Mouse (Mus musculus) thymus, adult 2 months (tissue): ENCODE results near the gene Acat2. TPM values are rescaled to one million over a fixed set of nuclear protein-coding genes. Genes with fewer than 3 reads are reported as not detected.
"Not testable (repeated sequence)": the region's sequence is repeated elsewhere in the genome, so short reads cannot be mapped to it uniquely, and the experiment has no call there.

Experiments
- DNase-seq: peaks from one replicate; pipeline ENCODE4 v3.0.0; 2021
- H3K27ac ChIP-seq: fragments of 200-500 bp; 2 replicates; pipeline ENCODE4 v1.5.1; 2012; ENCODE audit warnings: low read length, control low read depth; ENCODE audit not compliant: control insufficient read depth, insufficient read depth
- H3K27me3 ChIP-seq: fragments of 200-500 bp; 2 replicates; pipeline ENCODE4 v1.6.1; 2012; ENCODE audit warnings: mild to moderate bottlenecking, low read length, moderate library complexity, mixed read lengths; ENCODE audit not compliant: control insufficient read depth, insufficient read depth
- H3K36me3 ChIP-seq: fragments of 200-500 bp; 2 replicates; pipeline ENCODE4 v1.6.1; 2012; ENCODE audit warnings: mild to moderate bottlenecking, low read length, moderate library complexity; ENCODE audit not compliant: control insufficient read depth, insufficient read depth
- H3K4me1 ChIP-seq: fragments of 200-500 bp; replicated peaks from 2 replicates; pipeline ENCODE4 v1.6.1; 2012; ENCODE audit warnings: low read length; ENCODE audit not compliant: control insufficient read depth, insufficient read depth
- H3K4me3 ChIP-seq: fragments of 200-500 bp; 2 replicates; pipeline ENCODE4 v1.5.1; 2012; ENCODE audit warnings: mild to moderate bottlenecking, low read length, control low read depth, moderate library complexity; ENCODE audit not compliant: control insufficient read depth, insufficient read depth
- CTCF ChIP-seq: fragments of 200-500 bp; IDR thresholded peaks from 2 replicates; pipeline ENCODE4 v1.5.1; 2012; ENCODE audit warnings: mild to moderate bottlenecking, control low read depth, low read length, moderate library complexity, borderline replicate concordance; ENCODE audit not compliant: control insufficient read depth, poor library complexity, insufficient read depth; ENCODE audit errors: extremely low read depth
- POLR2A ChIP-seq: fragments of 200-500 bp; IDR thresholded peaks from 2 replicates; pipeline ENCODE4 v1.6.1; 2012; ENCODE audit warnings: mild to moderate bottlenecking, low read length, control low read depth, moderate library complexity; ENCODE audit not compliant: control insufficient read depth, poor library complexity, insufficient read depth; ENCODE audit errors: extremely low read depth
- WGBS: fragments of 180-500 bp; shearing (Covaris S2); methylation state at CpG from one replicate; pipeline ENCODE4 v1.1.7; 2018; 5-methylcytosine and 5-hydroxymethylcytosine counted together
- polyA plus RNA-seq: library from polyadenylated mRNA; depleted of rRNA; stranded (reverse); fragments of >200 nt; gene quantifications from 2 replicates; pipeline ENCODE4 v1.2.3, GENCODE M21; 2012

Acat2 gene
- polyA plus RNA-seq, 1 experiment = 13.1 TPM

DNA sequence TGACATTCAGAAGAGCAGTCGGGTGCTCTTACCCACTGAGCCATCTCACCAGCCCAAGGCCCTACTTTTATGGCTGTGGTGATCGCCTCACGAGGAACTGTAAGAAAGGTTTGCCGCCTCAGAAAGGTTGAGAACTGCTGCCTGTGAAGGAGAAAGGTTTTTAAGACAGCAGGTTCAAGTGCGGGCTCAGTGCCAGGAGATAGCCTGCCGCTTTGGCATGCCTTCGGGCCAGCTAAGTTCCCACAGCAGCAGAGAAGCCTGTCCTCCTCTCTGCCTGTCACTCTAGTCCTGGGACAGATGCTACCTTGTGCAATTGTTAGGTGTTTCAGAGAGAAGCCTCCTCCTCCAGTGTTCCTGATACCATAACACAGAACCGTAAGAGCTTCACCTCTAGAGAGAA is 3.9 kb downstream of the Acat2 start:
- no peak overlapping the region for H3K27ac ChIP-seq
- H3K27me3 ChIP-seq = no peaks in the 10 kb centered on the region
- TF ChIP-seq POLR2A (no peak), CTCF (no peak)
- H3K4me3 ChIP-seq = no peak overlapping the region
- DNase-seq = no peak
- WGBS = 97% methylated on average over 8 of the region's 8 CpGs
- peaks cover 3% of the 10 kb centered on the region; the same call in 1 of the 2 replicates for H3K36me3 ChIP-seq
- H3K4me1 ChIP-seq = peaks cover 5% of the 10 kb centered on the region

DNA sequence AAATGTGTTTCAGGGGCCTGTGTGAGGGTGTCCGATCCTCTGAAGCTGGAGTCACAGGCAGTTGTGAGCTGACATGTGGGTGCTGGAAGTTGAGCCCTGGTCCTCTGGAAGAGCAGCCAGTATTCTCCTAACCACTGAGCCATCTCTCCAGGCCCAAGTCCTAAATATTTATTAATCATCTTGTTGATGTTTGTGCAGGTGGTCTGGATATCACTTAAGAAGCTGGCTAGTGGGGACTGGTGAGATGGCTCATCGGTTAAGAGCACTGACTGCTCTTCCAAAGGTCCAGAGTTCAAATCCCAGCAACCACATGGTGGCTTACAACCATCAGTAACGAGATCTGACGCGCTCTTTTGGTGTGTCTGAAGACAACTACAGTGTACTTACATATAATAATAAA is 10.9 kb downstream of the Acat2 start:
- WGBS = 97% methylated on average over 5 of the region's 5 CpGs

DNA sequence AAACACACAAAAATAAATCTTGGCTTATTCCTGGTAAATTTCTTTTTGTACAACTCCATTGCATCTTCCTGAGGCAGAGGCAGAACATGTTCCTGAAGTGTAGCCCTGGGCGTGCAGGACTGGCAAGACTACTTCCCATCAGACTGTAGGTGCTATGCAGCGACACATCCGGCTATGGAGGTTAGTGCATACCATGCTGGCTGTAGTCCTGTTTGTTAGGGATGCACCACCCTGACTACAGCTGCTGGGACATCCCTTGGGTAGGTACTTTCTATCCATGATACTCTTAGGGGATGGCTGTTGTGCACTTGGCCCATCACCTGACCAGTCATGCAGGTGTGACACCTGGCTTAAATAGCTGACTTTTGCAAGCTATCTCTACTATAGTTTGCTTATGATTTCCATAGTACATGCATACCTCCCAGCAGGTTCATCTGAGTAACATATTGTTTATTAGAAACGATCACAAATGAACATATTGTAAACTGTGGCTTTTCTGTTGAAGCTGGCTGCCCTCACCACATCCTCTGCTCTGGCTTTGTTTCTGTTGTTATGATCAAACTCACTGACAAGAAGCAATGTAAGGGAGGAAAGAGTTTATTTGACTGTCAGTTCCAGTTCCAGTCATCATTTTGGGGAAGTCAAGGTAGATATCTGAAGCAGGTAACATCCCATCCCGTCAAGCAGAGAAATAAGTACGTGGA is 17.9 kb downstream of the Acat2 start:
- peaks cover 21% of the 10 kb centered on the region for H3K36me3 ChIP-seq
- peaks cover 2% of the 10 kb centered on the region; the same call in 1 of the 2 replicates for H3K4me1 ChIP-seq
- no peaks in the 10 kb centered on the region; the same call in 1 of the 2 replicates for H3K27me3 ChIP-seq
- H3K27ac ChIP-seq = no peak overlapping the region
- DNase-seq = no peak
- 86% methylated on average over 6 of the region's 6 CpGs for WGBS
- TF ChIP-seq POLR2A (no peak), CTCF (no peak)
- H3K4me3 ChIP-seq = no peak overlapping the region

More for the DNA sequence above, 10.9 kb downstream of the Acat2 start:
- Histone ChIP-seq H3K4me1 (no peaks in the 10 kb centered on the region), H3K36me3 (peaks cover 34% of the 10 kb centered on the region), H3K27ac (no peak overlapping the region), H3K27me3 (no peaks in the 10 kb centered on the region), H3K4me3 (no peak overlapping the region)
- DNase-seq = no peak
- TF ChIP-seq POLR2A (no peak), CTCF (no peak)

DNA sequence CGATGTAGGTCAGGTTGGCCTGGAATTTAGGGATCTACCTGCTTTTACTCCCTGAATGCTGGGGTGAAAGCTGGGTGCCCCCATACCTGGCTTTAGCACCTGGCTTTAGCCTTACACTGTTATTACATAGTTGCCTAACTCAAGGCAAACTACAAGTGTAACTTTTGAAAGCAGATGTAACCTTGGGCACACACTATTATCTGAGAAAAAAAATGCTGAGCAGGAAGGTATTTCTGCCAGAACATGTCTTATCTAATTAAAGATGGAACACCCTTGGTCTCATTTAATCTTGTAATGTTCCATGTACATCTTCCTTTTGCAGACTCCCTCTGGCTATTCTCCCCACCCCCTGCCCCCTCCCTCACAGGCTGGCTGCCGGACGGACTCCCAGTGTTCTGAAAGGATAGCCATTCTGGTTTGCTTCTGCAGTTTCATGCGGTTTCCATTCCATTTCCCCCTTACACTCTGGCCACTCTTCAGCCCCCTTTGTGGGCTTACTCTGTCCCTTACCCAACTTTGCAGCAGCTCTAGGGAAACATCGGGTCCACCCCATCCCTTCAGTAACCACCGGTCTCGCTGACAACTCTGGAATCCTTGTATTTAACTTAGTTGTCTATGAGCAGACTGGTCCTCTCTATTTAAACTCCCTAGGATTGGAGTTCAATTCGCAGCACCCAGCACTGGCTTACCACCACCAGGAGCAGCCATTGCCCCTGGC is 18.8 kb downstream of the Acat2 start:
- Histone ChIP-seq H3K27me3 (no peaks in the 10 kb centered on the region; the same call in 1 of the 2 replicates), H3K27ac (no peak overlapping the region), H3K36me3 (peaks cover 18% of the 10 kb centered on the region), H3K4me3 (no peak overlapping the region), H3K4me1 (peaks cover 2% of the 10 kb centered on the region; the same call in 1 of the 2 replicates)
- no peak for DNase-seq
- TF ChIP-seq CTCF (no peak), POLR2A (no peak)
- WGBS = 87% methylated on average over 8 of the region's 8 CpGs

DNA sequence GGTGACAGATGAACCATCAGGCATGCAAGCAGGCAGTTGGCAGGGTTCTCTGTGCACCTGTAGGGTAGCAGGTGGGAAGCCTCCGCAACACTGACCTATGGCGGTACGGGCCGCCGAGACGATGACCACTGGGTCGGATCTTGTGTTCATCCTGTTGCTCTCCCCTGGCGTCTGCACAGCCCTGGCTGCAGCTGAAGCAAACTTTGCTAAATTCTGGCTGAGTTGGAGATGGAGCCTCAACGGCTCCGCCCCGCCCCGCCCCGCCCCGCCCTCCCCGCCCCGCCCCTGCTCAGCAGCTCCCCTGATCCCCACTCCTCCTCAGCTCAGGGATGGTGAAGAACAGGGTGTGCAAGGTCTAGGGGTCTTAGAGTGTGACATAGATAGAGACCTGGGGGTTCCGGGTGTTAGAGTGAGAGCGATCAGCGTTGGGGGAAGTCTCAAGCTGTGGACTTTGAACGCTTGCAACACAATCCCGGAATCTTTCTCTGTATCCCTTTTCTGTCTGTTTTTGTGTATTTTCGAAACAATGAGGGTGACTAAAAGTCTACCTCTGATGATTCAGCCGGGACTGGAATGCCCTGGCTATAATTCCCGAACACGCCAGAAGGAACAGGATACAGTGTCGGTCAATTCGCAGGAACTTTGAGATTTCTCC is 20.3 kb downstream of the Acat2 start, which contains the start of gene Acat3:
TSS of gene Acat3 (minus strand) at position 450 of the 655 bp plus-strand sequence.
- Histone ChIP-seq H3K27me3 (no peaks in the 10 kb centered on the region; the same call in 1 of the 2 replicates), H3K36me3 (peaks cover 10% of the 10 kb centered on the region), H3K4me3 (no peak within 1 kb of the TSS; the same call in 1 of the 2 replicates), H3K27ac (no peak within 1 kb of the TSS), H3K4me1 (peaks cover 2% of the 10 kb centered on the region; the same call in 1 of the 2 replicates)
- TF ChIP-seq CTCF (no peak), POLR2A (no peak)
- DNase-seq = no peak
- 16% methylated on average over 27 of the region's 27 CpGs for WGBS

DNA sequence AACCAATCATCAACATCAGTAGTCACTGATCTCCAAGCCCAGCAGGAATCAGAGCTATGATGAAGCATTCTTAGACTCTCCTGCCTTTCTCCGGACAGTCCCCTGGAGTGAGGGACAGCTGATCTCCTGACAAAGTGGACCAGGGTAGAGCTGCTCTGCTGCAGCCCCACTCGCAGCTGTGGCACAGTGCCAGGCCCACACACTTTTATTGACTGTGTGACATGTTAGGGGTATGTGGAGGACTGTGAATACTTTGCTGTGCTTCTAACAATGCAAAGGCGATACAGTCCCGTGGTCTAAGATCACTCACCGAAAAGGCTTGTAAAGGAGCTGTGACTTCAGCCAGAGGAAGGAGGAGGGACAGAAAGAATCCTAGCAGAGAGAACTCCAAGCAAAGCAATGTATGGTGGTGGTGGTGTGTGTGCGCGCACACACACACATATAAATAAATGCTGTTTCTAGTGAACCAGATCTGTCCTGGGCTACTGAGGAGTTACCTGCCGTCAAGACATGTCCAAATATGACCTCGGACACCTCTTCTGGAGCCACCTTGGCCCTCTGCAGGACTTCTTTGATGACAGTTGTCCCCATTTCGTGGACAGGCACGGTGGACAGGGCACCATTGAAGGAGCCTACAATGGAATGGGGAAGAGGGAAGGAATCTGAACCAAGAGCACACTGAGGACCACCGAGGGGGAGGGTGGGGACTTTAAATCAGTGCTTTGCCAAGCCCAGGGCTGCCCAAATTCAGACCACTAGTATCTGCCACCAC is 21.0 kb downstream of the Acat2 start:
- not testable (repeated sequence) for DNase-seq, H3K4me1 ChIP-seq, H3K27ac ChIP-seq, H3K27me3 ChIP-seq, H3K36me3 ChIP-seq, H3K4me3 ChIP-seq
- 60% methylated on average over 3 of the region's 12 CpGs for WGBS
